Mouse (Mus musculus) spleen, adult 2 months (tissue): ENCODE measurements at regions not wholly inside any gene's neighbourhood (a gene's known extent, or its start where the extent isn't known, plus 50 kb on each side); places are given as distances from the start of the nearest gene placed in this dataset.

Experiments used
- DNase-seq, 2 experiments: peaks; one replicate each; pipeline versions ENCODE4 v3.0.0 to v3.0.0-alpha.2; 2012 to 2021; ENCODE audit warnings: low spot score in 2 of 2, low read depth in 1 of 2
- H3K27ac ChIP-seq: fragments of 200-500 bp; 2 replicates; pipeline ENCODE4 v1.5.1; 2012; ENCODE audit warnings: low read length, inconsistent platforms; ENCODE audit not compliant: insufficient read depth
- H3K27me3 ChIP-seq: fragments of 200-500 bp; 2 replicates; pipeline ENCODE4 v1.6.1; 2012; ENCODE audit warnings: mild to moderate bottlenecking, moderate library complexity, low read length, inconsistent platforms; ENCODE audit not compliant: control insufficient read depth, insufficient read depth
- H3K36me3 ChIP-seq: fragments of 200-500 bp; 2 replicates; pipeline ENCODE4 v1.6.1; 2012; ENCODE audit warnings: mild to moderate bottlenecking, low read length, inconsistent platforms; ENCODE audit not compliant: control insufficient read depth, insufficient read depth
- H3K4me1 ChIP-seq: fragments of 200-500 bp; 2 replicates; pipeline ENCODE4 v1.6.1; 2011; ENCODE audit warnings: inconsistent platforms; ENCODE audit not compliant: control insufficient read depth, insufficient read depth, insufficient read length
- H3K4me3 ChIP-seq: fragments of 200-500 bp; 2 replicates; pipeline ENCODE4 v1.5.1; 2011; ENCODE audit warnings: mild to moderate bottlenecking, inconsistent platforms; ENCODE audit not compliant: insufficient read depth, insufficient read length; ENCODE audit errors: extremely low read depth
- CTCF ChIP-seq: fragments of 200-500 bp; IDR thresholded peaks from 2 replicates; pipeline ENCODE4 v1.5.1; 2011; ENCODE audit warnings: mild to moderate bottlenecking, inconsistent platforms; ENCODE audit not compliant: insufficient read depth, insufficient read length, insufficient replicate concordance; ENCODE audit errors: extremely low read depth
- POLR2A ChIP-seq: fragments of 200-500 bp; IDR thresholded peaks from 2 replicates; pipeline ENCODE4 v1.6.1; 2011; ENCODE audit warnings: low read depth, low read length, inconsistent platforms
- WGBS: fragments of 180-500 bp; shearing (Covaris S2); methylation state at CpG from one replicate; pipeline ENCODE4 v1.1.7; 2018; 5-methylcytosine and 5-hydroxymethylcytosine counted together

DNA sequence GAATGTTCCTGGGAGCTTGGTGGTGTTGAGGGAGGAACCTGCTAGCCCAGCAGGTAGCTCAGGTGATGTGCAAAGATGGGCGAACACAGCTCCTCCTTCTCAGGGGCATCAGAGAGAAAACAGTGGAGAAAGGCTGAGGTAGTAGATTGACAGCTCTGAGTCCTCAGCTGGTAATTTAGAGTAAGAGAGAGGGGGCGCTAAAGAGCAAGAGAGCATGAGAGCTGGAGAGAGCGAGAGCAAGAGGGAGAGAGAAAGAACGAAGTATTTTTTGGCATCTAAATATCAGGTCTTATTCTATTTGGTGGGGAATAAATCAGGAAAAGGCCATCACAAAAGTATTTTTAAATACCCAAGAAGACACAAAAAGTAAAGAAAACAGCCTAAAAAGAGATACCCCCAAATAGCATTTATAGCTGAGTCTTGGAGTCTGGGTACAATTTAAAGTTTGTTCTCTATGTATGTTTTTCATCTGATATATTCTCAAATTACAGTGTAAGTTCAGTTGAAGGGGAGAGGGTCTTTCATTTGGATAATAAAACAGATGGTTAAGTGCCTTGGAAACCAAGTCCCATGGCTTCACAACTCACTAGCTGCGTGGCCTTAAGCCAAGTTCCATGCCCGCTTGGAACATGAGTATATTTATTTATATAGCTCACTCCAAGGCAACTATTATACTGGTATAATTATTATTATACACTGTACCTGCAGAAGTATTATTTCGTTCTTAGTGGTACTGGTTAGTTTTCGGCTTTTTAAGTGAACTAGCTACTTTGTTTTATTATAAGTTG, 183.9 kb downstream of the AI593442 start:
- 68% methylated on average over 8 of the region's 8 CpGs for WGBS
- TF ChIP-seq POLR2A = no peak
- no peak for DNase-seq

DNA sequence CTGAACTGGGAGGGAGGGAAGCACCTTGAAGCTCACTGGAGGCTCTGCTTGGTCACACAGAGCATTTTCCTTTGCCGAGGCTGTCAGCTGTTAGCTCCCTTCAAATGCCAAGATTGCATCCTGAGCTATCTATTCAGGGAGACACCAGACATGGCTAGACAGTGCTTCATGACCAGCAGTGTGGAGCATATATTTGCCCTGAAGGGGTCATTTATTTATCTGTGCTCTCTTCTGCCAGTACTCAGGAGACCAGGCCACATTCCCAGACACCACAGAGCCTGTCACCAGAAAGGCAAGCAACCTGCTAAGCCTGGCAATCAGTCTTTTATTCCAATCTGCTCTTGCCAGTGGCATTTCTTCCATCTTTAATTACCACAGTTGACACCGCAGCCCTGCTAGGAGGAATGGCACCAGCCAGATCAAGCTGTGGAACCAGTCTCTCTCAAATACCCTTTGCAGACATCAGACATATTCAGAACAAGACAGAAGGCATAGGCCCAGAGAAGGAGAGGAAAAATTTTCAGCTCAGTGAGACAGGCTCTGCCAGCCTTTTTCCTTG, 186.6 kb downstream of the AI593442 start:
- Histone ChIP-seq H3K4me1 (no peaks in the 10 kb centered on the region), H3K27me3 (no peaks in the 10 kb centered on the region), H3K27ac (no peak overlapping the region), H3K36me3 (no peaks in the 10 kb centered on the region), H3K4me3 (no peak overlapping the region)
- WGBS = 79% methylated on average over 2 of the region's 2 CpGs
- DNase-seq = no peak
- TF ChIP-seq POLR2A (no peak), CTCF (no peak)

More for the DNA sequence above, 183.9 kb downstream of the AI593442 start:
- Histone ChIP-seq H3K27ac (no peak overlapping the region), H3K36me3 (no peaks in the 10 kb centered on the region), H3K27me3 (no peaks in the 10 kb centered on the region), H3K4me1 (no peaks in the 10 kb centered on the region), H3K4me3 (no peak overlapping the region)

DNA sequence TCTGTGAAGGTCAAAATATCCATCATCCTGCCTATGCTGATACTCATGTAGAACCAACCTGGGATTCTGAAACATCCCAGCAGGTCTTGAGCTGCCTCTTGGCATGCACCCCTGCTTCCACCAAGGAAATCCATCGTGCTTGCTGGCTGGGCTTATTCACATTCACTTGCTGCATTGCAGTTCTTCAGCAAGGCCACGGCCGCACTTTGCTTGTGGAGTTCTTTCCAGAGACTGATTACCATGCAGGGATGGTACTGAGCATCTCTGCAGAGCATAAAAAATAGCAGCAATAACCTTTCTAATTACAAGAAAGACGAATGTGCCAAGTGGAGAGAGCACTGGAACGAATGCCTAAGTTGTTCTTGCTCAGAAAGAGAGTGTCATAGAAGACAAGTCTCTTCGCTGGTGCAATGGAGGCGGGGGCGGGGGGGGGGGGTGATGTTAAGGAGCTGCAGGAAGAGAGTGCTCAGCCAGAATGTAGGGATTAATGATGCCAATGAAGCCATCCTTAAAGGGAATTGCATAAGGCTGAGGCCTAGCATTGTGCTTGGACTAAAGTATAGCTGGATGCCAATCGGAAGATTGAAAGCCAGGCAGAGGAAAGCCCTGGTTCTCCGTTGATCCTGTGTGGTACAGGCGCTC, 205.9 kb downstream of the AI593442 start:
- no peaks in the 10 kb centered on the region for H3K4me1 ChIP-seq
- DNase-seq = no peak
- H3K4me3 ChIP-seq = no peak overlapping the region
- H3K36me3 ChIP-seq = no peaks in the 10 kb centered on the region
- H3K27me3 ChIP-seq = no peaks in the 10 kb centered on the region
- no peak for TF ChIP-seq POLR2A
- TF ChIP-seq CTCF = no peak
- WGBS = 87% methylated on average over 11 of the region's 11 CpGs
- no peak overlapping the region for H3K27ac ChIP-seq

DNA sequence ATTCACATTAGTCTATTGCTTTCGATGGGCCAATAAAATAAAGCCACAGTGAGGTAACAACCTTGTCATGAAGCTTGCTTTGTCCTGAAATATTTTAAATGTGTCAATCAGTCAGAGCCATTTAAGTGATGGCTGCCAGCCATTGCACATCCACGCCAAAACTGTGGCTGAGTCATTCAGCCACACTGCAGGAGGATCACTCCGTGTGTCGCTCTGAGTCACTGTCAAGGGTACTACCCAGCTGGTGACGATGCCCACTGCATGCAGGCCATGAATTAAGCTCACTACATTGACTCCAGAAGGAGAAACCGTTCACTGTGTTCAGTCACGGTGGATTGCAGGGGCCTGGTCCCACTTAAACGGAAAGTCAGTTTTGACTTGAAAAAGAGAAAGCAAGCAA, 206.7 kb downstream of the AI593442 start:
- WGBS = 83% methylated on average over 8 of the region's 8 CpGs
- H3K27ac ChIP-seq = no peak overlapping the region
- no peaks in the 10 kb centered on the region for H3K36me3 ChIP-seq
- no peaks in the 10 kb centered on the region for H3K27me3 ChIP-seq
- TF ChIP-seq CTCF (no peak), POLR2A (no peak)
- no peaks in the 10 kb centered on the region for H3K4me1 ChIP-seq
- no peak overlapping the region for H3K4me3 ChIP-seq
- DNase-seq = no peak

DNA sequence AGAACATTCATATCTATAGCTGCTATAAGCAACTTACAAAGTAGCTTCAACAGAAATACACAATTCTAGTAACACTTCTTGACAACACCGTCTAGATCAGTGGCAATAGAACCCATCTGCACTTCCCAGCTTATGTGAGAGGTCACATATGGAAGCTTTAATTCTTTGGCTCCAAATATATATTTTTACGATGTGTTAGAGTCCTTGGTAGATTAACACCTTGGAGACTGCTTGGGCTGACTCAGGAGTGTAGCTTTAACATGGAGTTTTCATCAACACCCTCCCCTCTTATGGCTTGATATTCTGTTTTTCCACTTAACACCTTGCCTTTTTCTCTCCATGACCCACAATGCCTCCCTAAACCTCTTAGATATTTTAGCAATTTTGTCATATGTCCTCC, 221.1 kb downstream of the AI593442 start:
- no peaks in the 10 kb centered on the region for H3K36me3 ChIP-seq
- no peaks in the 10 kb centered on the region for H3K4me1 ChIP-seq
- no peak overlapping the region for H3K4me3 ChIP-seq
- WGBS = 92% methylated on average over 2 of the region's 2 CpGs
- H3K27ac ChIP-seq = no peak overlapping the region
- TF ChIP-seq POLR2A (no peak), CTCF (no peak)
- DNase-seq = no peak
- no peaks in the 10 kb centered on the region for H3K27me3 ChIP-seq

DNA sequence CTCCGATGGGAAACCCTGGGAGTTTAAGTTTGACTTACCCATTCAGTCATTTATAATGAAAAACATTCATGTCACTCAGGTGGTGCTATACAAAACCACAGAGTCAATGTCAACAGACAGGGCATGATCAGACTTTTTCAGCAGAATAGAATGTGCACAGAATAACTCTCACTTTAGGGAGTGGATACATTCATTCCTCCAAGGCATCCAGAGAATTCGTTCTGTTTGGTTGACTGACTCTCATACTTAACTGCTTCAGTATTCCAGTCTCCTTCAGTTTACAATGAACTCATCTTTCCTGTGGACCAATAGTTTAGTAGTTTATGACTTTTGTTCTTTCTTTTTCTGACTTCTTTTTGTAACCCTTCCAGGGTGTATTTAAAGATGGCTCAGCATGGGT, 225.1 kb downstream of the AI593442 start:
- H3K4me3 ChIP-seq = no peak overlapping the region
- no peak for DNase-seq
- WGBS = 88% methylated on average over 2 of the region's 2 CpGs
- H3K36me3 ChIP-seq = no peaks in the 10 kb centered on the region
- no peak overlapping the region for H3K27ac ChIP-seq
- no peaks in the 10 kb centered on the region for H3K27me3 ChIP-seq
- H3K4me1 ChIP-seq = no peaks in the 10 kb centered on the region
- TF ChIP-seq POLR2A = no peak

DNA sequence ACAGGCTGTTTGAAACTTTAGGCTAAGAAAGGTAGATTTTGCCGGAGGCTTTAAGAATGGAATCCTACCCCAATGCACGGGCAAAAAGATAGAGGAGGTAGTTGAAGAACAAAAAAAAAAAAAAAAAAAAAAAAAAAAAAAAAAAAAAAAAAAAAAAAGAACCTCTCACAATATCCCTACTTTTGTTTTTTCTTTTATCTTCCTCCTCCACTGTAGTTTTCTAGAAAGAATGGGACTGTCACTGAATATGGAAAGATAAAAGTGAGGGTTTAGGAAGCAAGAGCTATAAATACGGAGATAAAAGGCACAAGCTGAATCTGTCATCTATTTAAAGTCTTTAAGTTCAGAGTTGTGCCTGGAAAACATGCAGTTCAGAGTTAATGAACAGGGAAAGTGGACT, 227.8 kb downstream of the AI593442 start:
- no peak for DNase-seq
- no peaks in the 10 kb centered on the region for H3K4me1 ChIP-seq
- WGBS = 75% methylated on average over 3 of the region's 3 CpGs
- TF ChIP-seq POLR2A = no peak
- H3K27ac ChIP-seq = no peak overlapping the region
- H3K27me3 ChIP-seq = no peaks in the 10 kb centered on the region
- H3K4me3 ChIP-seq = no peak overlapping the region
- no peaks in the 10 kb centered on the region for H3K36me3 ChIP-seq
